Mouse (Mus musculus) embryonic facial prominence, embryonic 15.5 days (tissue): ENCODE data around the gene Scimp. TPM values are rescaled to one million over a fixed set of nuclear protein-coding genes. Genes with fewer than 3 reads are reported as not detected.

Experiments used
- ATAC-seq: fragments of 200-750 bp; cut with Nextera tagmentation; 2 replicates; pipeline ENCODE4 v1.8.0; 2017; ENCODE audit warnings: low read depth, moderate TSS enrichment; ENCODE audit not compliant: insufficient number of reproducible peaks, low FRiP score, low TSS enrichment
- H3K27ac ChIP-seq: fragments of 300-500 bp; sonication (generic); replicated peaks from 2 replicates; pipeline ENCODE4 v1.5.1; 2015; ENCODE audit warnings: mild to moderate bottlenecking, inconsistent platforms
- H3K27me3 ChIP-seq: fragments of 300-500 bp; sonication (generic); 2 replicates; pipeline ENCODE4 v1.6.1; 2015; ENCODE audit warnings: inconsistent platforms
- H3K36me3 ChIP-seq: fragments of 300-500 bp; sonication (generic); 2 replicates; pipeline ENCODE4 v1.6.1; 2015; ENCODE audit warnings: mild to moderate bottlenecking, inconsistent platforms
- H3K4me1 ChIP-seq: fragments of 300-500 bp; sonication (generic); 2 replicates; pipeline ENCODE4 v1.6.1; 2015; ENCODE audit warnings: inconsistent platforms
- H3K4me2 ChIP-seq: fragments of 300-500 bp; sonication (generic); replicated peaks from 2 replicates; pipeline ENCODE4 v1.6.1; 2015; ENCODE audit warnings: mild to moderate bottlenecking, inconsistent platforms
- H3K4me3 ChIP-seq: fragments of 300-500 bp; sonication (generic); replicated peaks from 2 replicates; pipeline ENCODE4 v1.5.1; 2015; ENCODE audit warnings: mild to moderate bottlenecking, inconsistent platforms
- H3K9ac ChIP-seq: fragments of 300-500 bp; sonication (generic); 2 replicates; pipeline ENCODE4 v1.6.1; 2015; ENCODE audit warnings: inconsistent platforms
- H3K9me3 ChIP-seq: fragments of 300-500 bp; sonication (generic); replicated peaks from 2 replicates; pipeline ENCODE4 v1.6.1; 2016; ENCODE audit warnings: inconsistent platforms
- WGBS: fragments of 180-500 bp; shearing (Covaris S2); methylation state at CpG from one replicate; pipeline ENCODE4 v1.1.7; 2015; 5-methylcytosine and 5-hydroxymethylcytosine counted together
- polyA plus RNA-seq: library from polyadenylated mRNA; unstranded; fragments of >200 nt; fragmentation: Nextera tagmentation; extraction: Ambion mirVana; gene quantifications from 2 replicates; pipeline ENCODE4 v1.2.1, GENCODE M21; 2015

The Scimp gene
- polyA plus RNA-seq, 1 experiment from 2014 or later = not detected

DNA sequence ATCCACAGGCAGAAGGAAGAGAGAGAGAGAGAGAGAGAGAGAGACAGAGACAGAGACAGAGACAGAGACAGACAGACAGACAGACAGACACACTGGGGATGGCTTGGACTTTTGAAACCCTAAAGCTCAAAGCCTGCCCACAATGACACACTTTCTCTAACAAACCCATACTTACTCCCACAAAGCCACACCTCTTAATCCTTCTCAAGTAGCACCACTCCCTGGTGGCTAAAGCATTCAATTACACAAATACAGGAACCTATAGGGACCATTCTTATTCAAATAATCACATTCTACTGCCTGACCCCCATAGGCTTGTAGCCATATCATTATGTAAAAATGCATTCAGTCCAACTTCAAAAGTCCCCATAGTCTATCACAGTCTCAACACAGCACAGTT lies 21.0 kb upstream of the Scimp start:
- no peaks in the 10 kb centered on the region for H3K9me3 ChIP-seq
- no peak overlapping the region for H3K4me3 ChIP-seq
- no peak for ATAC-seq
- H3K27ac ChIP-seq = no peak overlapping the region
- H3K27me3 ChIP-seq = no peaks in the 10 kb centered on the region
- H3K4me2 ChIP-seq = no peak overlapping the region
- no peaks in the 10 kb centered on the region for H3K4me1 ChIP-seq
- H3K36me3 ChIP-seq = no peaks in the 10 kb centered on the region
- no peak overlapping the region for H3K9ac ChIP-seq

DNA sequence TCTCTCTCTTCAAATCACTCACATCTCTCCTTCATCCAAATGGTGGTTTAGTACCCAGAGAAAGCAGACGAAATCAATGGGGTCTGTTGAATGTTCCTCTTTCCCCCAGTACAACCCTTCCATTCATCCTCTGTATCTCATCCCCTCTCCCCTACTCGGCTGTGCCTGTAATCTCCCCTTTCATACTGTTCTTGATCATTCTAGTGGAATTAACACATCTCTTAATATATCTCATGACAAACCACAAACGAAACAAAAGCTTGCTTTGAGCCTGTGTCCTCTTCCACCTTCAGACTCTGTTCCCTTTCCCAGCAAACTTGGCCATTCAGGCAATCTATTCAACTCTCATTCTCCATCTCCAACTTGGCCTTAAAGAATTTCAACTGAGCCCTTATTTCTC lies 18.8 kb upstream of the Scimp start:
- H3K4me3 ChIP-seq = no peak overlapping the region
- no peaks in the 10 kb centered on the region for H3K36me3 ChIP-seq
- no peaks in the 10 kb centered on the region for H3K27me3 ChIP-seq
- no peaks in the 10 kb centered on the region for H3K4me1 ChIP-seq
- no peak overlapping the region for H3K27ac ChIP-seq
- ATAC-seq = no peak
- 47% methylated on average over 3 of the region's 3 CpGs for WGBS
- no peaks in the 10 kb centered on the region for H3K9me3 ChIP-seq
- no peak overlapping the region for H3K4me2 ChIP-seq
- H3K9ac ChIP-seq = no peak overlapping the region

DNA sequence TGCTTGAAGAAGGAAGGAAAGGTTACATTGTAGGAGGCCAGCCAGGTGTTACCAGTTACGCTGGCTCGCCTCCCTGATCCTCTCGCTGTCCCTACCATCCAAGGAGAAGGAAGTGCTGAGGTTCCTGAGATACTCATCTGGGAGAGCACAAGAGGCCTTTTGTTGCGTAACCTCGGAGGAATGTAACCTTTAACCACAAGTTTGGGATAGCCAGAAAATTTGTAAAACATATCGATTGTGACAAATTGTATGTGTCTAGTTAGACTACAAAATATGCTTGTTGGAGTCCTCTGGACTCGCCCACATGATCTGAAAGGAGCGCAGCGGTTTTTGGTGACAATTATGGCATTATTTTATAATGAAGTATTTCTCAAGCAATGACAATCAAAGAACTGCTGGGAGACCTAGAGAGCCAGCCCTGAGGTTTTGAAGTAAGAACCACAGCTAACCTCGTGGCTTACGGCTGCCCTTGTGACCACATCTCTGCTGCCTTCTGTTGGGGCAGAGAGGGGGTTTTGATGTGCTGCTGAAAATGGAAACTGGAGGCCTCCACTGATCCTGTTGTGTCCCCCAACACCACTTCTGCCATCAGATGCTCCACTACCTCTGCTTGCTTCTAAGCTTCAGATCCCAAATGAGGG lies 16.7 kb upstream of the Scimp start:
- Histone ChIP-seq H3K27ac (no peak overlapping the region), H3K36me3 (no peaks in the 10 kb centered on the region), H3K9ac (no peak overlapping the region), H3K27me3 (no peaks in the 10 kb centered on the region), H3K4me1 (no peaks in the 10 kb centered on the region), H3K4me3 (no peak overlapping the region), H3K9me3 (no peaks in the 10 kb centered on the region), H3K4me2 (no peak overlapping the region)
- WGBS = 49% methylated on average over 11 of the region's 11 CpGs
- no peak for ATAC-seq

DNA sequence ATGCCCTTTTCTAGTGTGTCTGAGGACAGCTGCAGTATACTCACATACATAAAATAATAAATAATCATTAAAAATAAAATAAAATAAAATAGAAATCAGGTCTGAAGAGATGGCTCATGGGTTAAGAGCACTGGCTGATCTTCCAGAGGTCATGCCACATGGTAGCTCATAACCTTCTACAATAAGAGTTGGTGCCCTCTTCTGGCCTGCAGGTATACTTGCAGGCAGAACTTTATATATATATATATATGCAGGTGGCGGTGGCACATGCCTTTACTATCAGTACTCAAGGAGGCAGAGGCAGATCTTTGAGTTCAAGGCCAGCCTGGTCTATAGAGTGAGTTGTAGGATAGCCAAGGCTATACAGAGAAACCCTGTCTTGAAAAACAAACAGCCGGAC lies 13.8 kb upstream of the Scimp start:
- WGBS = 86% methylated on average over 2 of the region's 2 CpGs
- no peaks in the 10 kb centered on the region for H3K36me3 ChIP-seq
- no peak overlapping the region for H3K9ac ChIP-seq
- ATAC-seq = no peak
- no peak overlapping the region for H3K4me2 ChIP-seq
- no peak overlapping the region for H3K4me3 ChIP-seq
- no peak overlapping the region for H3K27ac ChIP-seq
- no peaks in the 10 kb centered on the region for H3K27me3 ChIP-seq
- no peaks in the 10 kb centered on the region for H3K4me1 ChIP-seq
- no peaks in the 10 kb centered on the region for H3K9me3 ChIP-seq

DNA sequence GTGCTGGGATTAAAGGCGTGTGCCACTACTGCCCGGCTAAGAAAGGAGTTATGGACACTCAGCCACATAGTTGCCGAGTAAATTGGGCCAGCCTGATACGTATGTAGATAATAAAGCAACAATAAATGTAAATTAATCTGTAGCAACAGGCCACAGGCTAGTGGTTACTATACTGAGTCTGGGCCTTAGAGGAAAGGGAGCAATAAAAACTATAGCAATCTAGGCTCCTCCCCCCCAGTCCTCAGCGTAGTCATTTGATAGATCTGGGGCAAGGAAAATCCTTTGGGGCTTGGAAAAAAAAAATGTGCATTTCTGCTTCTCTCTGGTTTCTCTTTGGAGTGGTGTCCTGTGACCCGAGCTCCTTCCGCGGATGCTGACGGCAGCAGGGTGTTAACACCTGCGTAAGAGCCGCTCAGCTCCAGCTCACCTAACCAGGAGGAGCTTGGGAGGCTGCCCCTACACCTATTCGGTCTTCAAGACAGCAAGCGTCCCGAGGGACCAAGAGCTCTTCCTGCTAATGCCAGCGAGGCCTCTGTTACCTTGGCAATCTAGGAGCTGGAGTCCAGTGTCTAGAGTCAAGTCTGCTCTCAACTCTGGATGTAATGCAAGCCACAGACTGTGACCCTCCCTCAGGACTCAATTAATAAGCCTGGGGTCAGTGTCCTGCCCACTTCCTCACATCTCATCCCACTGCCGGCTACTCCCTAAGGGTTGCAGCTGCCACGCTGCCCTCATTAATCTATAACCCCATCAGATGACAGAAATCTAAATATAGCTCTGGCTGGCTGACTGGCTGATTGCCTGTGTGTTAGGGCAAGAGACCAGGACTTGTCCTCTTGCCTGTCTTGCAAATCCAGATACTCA lies 9.6 kb upstream of the Scimp start:
- Histone ChIP-seq H3K4me2 (no peak overlapping the region), H3K4me1 (no peaks in the 10 kb centered on the region), H3K4me3 (no peak overlapping the region), H3K27me3 (no peaks in the 10 kb centered on the region), H3K27ac (no peak overlapping the region), H3K9ac (no peak overlapping the region), H3K9me3 (no peaks in the 10 kb centered on the region), H3K36me3 (no peaks in the 10 kb centered on the region)
- 45% methylated on average over 17 of the region's 17 CpGs for WGBS
- no peak for ATAC-seq

DNA sequence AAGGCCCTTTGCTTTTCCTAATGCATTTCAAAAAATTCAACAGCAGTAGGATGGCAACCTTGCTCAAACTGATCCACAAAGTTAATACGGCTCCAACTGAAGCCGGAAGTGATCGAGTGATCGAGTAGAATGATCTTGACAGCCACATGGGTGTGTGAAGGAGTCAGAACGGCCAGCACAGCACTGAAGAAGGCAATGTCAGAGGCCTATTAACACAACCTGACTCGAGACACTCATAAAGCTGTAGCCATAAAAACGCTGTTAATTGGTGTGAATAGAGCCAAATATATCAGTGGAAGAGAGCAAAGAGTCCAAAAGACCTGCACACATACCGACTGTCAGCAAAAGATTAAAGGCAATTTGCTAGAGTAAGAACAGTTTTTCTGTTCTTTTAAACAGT lies 7.7 kb upstream of the Scimp start:
- H3K27me3 ChIP-seq = no peaks in the 10 kb centered on the region
- no peaks in the 10 kb centered on the region for H3K4me1 ChIP-seq
- H3K4me3 ChIP-seq = no peak overlapping the region
- H3K9ac ChIP-seq = no peak overlapping the region
- H3K36me3 ChIP-seq = no peaks in the 10 kb centered on the region
- no peak overlapping the region for H3K27ac ChIP-seq
- H3K9me3 ChIP-seq = no peaks in the 10 kb centered on the region
- 74% methylated on average over 8 of the region's 8 CpGs for WGBS
- no peak for ATAC-seq
- no peak overlapping the region for H3K4me2 ChIP-seq

DNA sequence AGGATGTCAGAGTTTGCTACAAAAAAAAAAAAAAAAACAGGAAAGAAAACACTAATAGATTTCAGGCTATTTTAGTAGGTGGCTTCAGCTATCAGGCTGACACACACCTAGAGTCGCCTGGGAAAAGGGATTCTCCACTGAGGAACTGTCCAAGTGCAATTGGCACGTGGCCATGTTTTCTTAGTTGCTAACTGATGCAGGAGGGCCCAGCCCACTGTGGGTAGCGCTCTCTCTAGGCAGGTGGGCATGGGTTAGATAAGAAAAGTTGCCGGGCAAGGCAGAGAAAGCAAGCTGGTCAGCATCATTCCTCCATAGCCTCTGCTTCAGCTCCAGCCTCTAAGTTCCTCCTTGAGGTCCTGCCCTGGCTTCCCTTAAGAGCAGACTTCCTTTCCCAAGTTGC lies 4.4 kb upstream of the Scimp start:
- no peaks in the 10 kb centered on the region for H3K4me1 ChIP-seq
- H3K27me3 ChIP-seq = no peaks in the 10 kb centered on the region
- H3K27ac ChIP-seq = no peak overlapping the region
- H3K36me3 ChIP-seq = no peaks in the 10 kb centered on the region
- no peak overlapping the region for H3K4me3 ChIP-seq
- H3K9ac ChIP-seq = no peak overlapping the region
- H3K4me2 ChIP-seq = no peak overlapping the region
- no peaks in the 10 kb centered on the region for H3K9me3 ChIP-seq
- WGBS = 74% methylated on average over 4 of the region's 4 CpGs
- no peak for ATAC-seq

DNA sequence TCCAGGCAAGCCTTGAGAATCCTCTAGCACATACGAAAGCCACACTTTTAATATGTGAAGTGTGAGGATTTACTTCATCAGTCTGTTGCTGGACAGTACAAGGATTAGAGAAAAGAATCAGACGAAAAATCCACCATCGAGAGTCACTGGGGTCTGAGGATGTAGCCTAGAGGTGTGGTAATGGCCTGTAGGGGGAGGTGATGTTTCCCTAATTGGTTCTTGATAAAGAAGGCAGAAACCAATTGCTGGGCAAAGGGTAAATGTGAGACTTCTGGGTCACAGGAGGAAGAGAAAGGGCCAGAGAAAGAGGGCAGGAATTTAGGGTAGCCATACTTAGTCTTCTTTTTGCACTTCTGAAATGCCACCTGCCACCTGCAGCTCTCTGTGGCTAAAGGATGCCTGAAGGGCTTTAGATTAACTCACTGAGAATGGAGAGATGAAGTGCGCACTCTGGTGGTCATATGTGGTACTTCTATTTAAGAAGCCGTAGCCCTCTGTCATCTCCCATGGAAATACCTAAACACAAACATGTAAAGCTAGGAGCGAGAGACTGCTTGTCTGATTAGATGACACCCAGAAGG lies 3.2 kb upstream of the Scimp start:
- no peak for ATAC-seq
- no peak overlapping the region for H3K4me3 ChIP-seq

DNA sequence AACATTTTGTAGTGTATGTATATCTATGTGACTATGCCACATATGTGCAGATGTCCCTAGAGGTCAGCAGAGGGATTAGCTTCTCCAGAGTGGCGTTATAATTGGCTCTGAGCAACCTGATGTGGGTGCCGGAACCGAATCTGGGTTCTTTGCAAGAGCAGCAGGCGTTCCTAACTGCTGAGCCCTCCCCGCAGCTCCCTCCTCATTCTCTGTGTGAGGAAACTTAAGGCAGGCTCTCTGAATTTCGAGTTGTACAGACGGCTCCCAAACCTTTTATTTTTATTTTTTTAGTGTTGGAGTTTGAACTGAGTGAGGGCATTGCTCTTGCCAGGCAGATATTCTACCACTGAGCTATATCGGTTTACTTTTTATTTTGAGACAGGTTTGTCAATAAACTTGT lies 2.7 kb upstream of the Scimp start:
- Histone ChIP-seq H3K27me3 (no peaks in the 10 kb centered on the region), H3K27ac (no peak overlapping the region), H3K9ac (no peak overlapping the region), H3K9me3 (no peaks in the 10 kb centered on the region), H3K4me3 (no peak overlapping the region), H3K4me1 (no peaks in the 10 kb centered on the region), H3K4me2 (no peak overlapping the region), H3K36me3 (no peaks in the 10 kb centered on the region)
- WGBS = 77% methylated on average over 8 of the region's 8 CpGs
- ATAC-seq = no peak

More for the DNA sequence above, 3.2 kb upstream of the Scimp start:
- H3K27ac ChIP-seq = no peak overlapping the region
- no peak overlapping the region for H3K4me2 ChIP-seq
- H3K4me1 ChIP-seq = no peaks in the 10 kb centered on the region
- no peaks in the 10 kb centered on the region for H3K27me3 ChIP-seq
- no peaks in the 10 kb centered on the region for H3K36me3 ChIP-seq
- H3K9me3 ChIP-seq = no peaks in the 10 kb centered on the region
- 27% methylated on average over 6 of the region's 6 CpGs for WGBS
- H3K9ac ChIP-seq = no peak overlapping the region

DNA sequence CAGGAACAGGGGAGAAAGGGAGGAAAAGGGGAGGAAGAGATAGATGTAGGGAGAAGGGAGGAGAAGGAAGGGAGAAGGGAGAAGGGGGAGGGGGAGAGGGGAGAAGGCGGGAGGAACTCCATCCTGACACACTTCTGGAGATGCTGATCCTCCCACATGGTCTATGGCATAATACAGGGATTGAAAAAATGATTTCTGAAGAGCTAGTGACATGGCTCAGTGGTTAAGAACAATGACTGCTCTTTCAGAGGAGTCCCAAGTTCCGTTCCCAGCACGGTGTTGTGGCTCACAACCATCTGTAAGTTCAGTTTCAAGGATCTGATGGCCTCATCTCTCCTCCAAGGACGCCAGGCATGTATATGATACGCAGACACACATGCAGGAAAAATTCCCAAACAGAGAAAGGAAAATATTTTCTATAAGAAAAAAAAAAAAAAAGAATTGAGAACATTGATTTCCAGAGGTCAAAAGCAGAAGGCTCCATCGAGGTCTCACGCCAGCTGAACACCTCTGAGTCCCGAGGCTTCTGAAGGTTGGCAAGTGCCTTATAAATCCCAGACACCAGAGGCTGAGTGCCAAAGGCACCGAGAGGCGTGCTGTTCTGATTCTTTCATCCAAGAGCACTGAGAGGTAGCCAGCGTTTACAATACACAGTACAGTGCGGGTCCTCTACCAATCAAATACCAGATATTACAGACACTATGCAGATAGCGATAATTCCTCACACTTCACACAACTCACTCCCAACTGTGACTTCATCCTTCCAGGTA lies 730 bp downstream of the Scimp start:
- Histone ChIP-seq H3K27me3 (no peaks in the 10 kb centered on the region), H3K4me2 (no peak overlapping the region), H3K9me3 (no peaks in the 10 kb centered on the region), H3K9ac (no peak overlapping the region), H3K4me3 (no peak overlapping the region), H3K4me1 (no peaks in the 10 kb centered on the region), H3K27ac (no peak overlapping the region), H3K36me3 (no peaks in the 10 kb centered on the region)
- no peak for ATAC-seq
- WGBS = 71% methylated on average over 13 of the region's 13 CpGs

DNA sequence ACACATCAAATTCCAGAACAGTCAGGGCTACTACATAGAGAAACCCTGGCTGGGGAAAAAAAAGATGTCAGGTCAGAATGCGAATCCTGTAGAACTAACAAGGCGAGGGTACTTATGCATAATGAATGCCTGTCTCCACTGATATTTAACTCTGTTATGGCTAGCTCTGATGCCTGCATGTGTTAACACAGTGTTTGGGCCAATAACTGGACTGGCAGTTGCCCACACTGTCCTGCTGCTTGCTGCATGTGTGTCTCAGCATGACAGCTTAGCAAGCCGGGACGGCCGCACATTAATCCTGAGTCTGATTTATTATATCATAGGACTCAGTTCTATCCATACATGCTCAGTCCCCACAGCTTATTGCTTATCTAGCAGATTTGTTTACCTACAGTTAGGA lies 1.3 kb downstream of the Scimp start:
- no peak for ATAC-seq
- H3K9me3 ChIP-seq = no peaks in the 10 kb centered on the region
- H3K9ac ChIP-seq = no peak overlapping the region
- 81% methylated on average over 5 of the region's 5 CpGs for whole genome bisulfite sequencing
- H3K4me1 ChIP-seq = no peaks in the 10 kb centered on the region
- no peaks in the 10 kb centered on the region for H3K27me3 ChIP-seq
- no peak overlapping the region for H3K4me2 ChIP-seq
- H3K36me3 ChIP-seq = no peaks in the 10 kb centered on the region
- no peak overlapping the region for H3K27ac ChIP-seq
- no peak overlapping the region for H3K4me3 ChIP-seq
